Mouse (Mus musculus): Measurements from ENCODE around the gene Nr2e3.
"Not testable (repeated sequence)": the region's sequence is repeated elsewhere in the genome, so short reads cannot be mapped to it uniquely, and the experiment has no call there.

Nr2e3 gene

GRCm38 (mm10) chr9:59951001-59951750, 9.3 kb downstream of the Nr2e3 start:
- no peak for DNase-seq (ENCODE audit: low spot score)

- no peak for DNase-seq (ENCODE audit: low spot score)
Measured at GRCm38 (mm10) chr9:59949981-59950380, 10.5 kb downstream of the Nr2e3 start.

GRCm38 (mm10) chr9:59949511-59949910, 10.9 kb downstream of the Nr2e3 start:
- DNase-seq (ENCODE audit: low spot score), result no peak

GRCm38 (mm10) chr9:59948691-59949250, 11.7 kb downstream of the Nr2e3 start:
- DNase-seq (ENCODE audit: low spot score), result no peak

GRCm38 (mm10) chr9:59948226-59948625, 12.2 kb downstream of the Nr2e3 start:
- no peak for DNase-seq (ENCODE audit: low spot score)

GRCm38 (mm10) chr9:59947271-59947670, 13.2 kb downstream of the Nr2e3 start:
- DNase-seq (ENCODE audit: low spot score), result no peak

- no peak for DNase-seq (ENCODE audit: low spot score)
Measured at GRCm38 (mm10) chr9:59945241-59945640, 15.2 kb downstream of the Nr2e3 start.

GRCm38 (mm10) chr9:59943826-59944225, 16.6 kb downstream of the Nr2e3 start:
- no peak for DNase-seq (ENCODE audit: low spot score)

GRCm38 (mm10) chr9:59942501-59943085, 17.9 kb downstream of the Nr2e3 start:
- DNase-seq (ENCODE audit: low spot score), result no peak

- DNase-seq (ENCODE audit: low spot score), result no peak
Measured at GRCm38 (mm10) chr9:59941885-59942350, 18.5 kb downstream of the Nr2e3 start.

- DNase-seq (ENCODE audit: low spot score), result no peak
Measured at GRCm38 (mm10) chr9:59940913-59941884, 19.3 kb downstream of the Nr2e3 start.

GRCm38 (mm10) chr9:59939691-59940090, 20.8 kb downstream of the Nr2e3 start:
- no peak for DNase-seq (ENCODE audit: low spot score)

- DNase-seq (ENCODE audit: low spot score), result no peak
Measured at GRCm38 (mm10) chr9:59938529-59938928, 21.9 kb downstream of the Nr2e3 start.

- not testable (repeated sequence) for DNase-seq (ENCODE audit: low spot score)
Measured at GRCm38 (mm10) chr9:59935866-59936265, 24.6 kb downstream of the Nr2e3 start.

GRCm38 (mm10) chr9:59930248-59930647, 30.2 kb downstream of the Nr2e3 start:
- DNase-seq (ENCODE audit: low spot score), result no peak

- DNase-seq (ENCODE audit: low spot score), result no peak
Measured at GRCm38 (mm10) chr9:59914761-59915160, 45.7 kb downstream of the Nr2e3 start.

- DNase-seq (ENCODE audit: low spot score), result no peak
Measured at GRCm38 (mm10) chr9:59903382-59903781, 57.1 kb downstream of the Nr2e3 start.
